Mouse (Mus musculus) right cerebral cortex, adult 18-20 months (tissue): ENCODE results near the gene Ggact.

Experiments
- DNase-seq: peaks from one replicate; pipeline ENCODE4 v3.0.0; 2022; ENCODE audit warnings: mixed read lengths

The Ggact gene

DNA sequence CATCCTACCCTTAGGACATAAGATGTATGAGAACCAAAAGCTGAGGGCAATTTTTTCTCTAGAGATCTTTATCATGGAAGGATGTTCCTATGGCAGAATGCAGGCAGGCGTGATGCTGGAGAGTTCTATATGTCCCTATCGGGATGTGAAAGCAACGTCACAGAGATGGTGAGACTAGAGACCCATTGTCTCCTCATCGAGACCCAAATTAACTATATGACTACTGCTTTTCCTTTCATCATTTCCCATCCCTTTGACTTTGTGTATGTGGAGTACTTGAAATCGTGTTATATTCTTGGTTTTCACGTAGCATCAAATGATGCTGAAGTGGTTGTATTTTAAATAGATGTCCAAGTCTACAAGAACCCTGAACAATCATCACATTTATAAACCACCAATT is at the start of gene Ggact:
Ggact (minus strand) TSS at position 101 of the 400 bp plus-strand sequence.
- no peak for DNase-seq

DNA sequence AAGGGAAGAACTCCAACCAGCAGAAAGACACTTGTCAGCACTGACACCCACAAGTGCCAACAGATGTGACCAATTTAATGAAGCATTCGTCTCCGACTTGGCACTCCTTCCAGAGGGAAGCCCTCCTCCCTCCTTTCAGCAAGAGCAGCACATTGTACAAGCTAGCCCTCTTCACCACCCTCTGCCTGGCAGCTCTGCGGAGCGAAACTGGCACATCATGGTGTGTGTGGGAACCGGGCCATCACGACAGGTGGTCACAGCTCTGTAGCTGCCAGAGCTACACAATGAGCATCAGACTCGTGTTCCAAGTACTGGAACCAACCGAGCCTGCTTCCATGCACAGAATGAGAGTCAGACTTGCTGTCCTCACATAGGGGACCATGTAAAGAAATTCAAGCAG is 44.4 kb upstream of the Ggact start:
- peak; percentile 92 for DNase-seq

DNA sequence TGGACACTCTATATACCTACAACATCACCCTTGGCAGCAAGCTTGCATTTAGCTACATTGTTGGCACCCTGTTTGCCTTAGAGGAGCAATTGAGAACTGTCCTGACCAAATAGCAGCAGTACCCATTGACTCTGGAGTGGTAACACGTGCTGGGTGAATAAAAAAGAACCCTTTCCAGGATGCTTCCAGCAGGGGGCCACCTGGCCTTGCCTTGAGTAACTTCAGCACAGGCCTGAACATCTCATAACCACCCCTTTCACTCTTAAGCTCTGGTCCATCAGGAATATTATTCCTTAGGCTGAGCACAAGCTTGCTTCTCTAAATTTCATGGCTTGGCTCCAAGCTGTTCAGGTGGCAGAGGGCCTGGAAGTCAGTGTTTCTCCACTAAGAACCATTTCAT is 39.8 kb upstream of the Ggact start:
- DNase-seq, result peak; percentile 66

DNA sequence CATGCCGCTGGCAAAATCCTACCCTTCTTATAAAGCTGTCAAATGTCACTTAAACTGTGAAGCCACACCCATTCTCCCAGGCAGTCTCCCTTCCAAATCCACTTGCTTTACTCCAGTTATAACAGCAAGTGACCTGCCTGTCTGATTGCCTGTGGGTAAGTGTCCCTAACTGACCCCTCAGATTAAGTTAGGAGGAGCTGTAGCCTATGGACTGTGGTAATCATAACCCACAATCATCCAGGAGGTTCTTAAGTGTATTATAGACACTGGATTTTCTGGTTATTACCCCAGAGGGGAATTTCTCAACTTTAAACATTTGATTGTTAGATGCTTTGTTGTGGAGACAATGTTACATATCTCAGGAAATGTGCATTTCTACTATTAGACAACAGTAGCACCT is 39.0 kb upstream of the Ggact start:
- no peak for DNase-seq

DNA sequence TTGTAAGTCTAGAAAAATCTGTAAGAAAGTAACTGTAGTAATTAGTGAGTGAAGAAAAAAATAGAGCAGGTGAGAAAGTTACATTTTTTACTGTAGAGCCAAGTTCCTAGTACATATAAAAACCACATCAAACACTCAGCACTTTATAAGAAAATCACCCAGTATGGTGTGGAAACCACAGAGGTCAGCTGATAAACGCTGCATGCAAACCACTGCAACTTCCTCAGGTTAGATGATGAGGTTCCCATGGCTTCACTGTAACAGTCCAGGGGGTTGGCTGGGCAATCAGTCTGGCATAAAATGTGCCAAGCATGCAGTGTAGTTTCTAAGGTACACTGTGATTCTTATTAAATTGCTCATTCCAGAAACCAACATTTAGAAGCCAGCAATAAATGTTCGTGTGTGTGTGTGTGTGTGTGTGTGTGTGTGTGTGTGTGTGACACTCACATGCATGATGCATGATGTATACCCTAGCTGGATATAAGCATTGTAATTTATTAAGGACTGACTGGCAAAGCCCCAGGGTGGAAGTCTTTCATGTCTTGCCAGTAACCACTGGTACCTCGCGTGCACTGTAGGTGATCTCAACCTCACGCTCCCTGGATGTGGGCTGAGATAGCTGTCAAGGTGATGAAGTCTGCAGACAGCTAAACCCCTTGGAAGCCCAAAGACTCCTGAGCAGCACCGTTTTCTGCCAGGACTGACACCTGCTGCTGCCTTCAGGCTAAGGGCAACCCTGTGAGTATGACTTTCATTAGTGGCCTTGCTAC is 38.3 kb upstream of the Ggact start:
- DNase-seq, result no peak

DNA sequence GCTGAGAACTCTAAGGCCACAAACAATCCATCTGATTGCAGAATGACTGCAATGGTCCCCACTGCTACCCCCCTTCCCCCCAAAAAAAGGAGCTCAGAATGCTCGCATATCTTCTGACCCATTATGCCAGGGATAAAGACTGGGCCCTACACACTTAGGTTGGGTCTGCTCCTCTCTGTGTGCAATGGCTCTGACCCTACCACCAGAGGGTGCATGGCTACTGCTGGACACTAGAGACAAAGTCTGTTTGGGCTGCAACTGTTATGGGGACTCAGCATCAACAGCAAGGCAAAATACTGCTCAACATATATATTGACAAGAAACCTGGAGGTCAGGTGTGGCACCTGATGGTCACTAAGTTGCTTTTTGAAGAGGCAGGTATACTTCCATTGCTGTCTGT is 37.4 kb upstream of the Ggact start:
- DNase-seq, result no peak

DNA sequence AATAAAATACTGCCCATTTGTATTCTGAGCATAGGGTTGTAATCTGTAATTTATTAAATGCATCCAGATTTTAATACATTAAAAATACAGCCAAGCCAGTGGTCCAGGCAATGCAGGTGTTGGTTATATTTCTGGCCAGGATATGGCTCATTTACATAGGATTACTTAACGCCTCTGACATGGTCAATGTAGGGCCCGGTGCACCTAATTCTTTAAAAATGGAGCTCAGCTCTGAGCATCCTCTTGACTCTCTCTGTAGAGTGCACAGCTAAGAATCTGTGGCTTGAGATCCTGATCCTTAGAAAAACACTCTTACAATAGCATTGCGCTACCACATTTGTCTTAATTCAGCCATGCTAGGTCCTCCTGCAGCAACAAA is 29.9 kb upstream of the Ggact start:
- DNase-seq, result no peak

DNA sequence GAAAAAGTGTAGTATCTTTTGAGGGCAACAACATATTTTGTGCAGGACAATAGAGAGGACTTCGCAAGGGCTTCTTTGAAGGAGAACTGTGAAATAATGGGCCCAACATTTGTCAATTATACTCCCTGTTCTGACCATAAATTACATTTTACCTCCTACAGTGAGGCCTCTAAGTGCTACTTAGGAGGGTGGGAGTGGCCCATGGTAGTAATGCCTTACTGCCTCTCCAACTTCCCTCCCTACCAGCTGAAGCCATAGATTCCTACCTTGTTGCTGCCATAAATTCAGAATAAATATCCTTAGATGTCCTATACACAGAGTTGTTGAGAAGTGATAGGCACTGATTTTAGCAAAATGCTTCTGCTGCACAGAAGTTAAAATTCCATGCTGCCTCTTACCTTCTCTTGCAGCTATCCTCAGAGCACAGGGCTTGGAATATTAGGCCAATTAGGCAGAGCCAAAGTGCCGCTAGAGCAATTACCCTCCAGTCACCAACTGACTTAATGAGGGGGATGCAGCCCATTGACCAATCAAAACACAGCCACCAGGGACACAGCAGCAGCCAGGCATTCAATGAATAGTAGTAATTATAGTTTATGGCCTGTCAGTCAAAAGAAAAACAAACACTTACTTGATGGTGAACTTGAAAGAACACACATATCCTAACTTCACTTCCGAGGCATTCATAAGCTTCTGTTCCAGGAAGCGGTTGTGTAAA is 29.4 kb upstream of the Ggact start:
- no peak for DNase-seq

DNA sequence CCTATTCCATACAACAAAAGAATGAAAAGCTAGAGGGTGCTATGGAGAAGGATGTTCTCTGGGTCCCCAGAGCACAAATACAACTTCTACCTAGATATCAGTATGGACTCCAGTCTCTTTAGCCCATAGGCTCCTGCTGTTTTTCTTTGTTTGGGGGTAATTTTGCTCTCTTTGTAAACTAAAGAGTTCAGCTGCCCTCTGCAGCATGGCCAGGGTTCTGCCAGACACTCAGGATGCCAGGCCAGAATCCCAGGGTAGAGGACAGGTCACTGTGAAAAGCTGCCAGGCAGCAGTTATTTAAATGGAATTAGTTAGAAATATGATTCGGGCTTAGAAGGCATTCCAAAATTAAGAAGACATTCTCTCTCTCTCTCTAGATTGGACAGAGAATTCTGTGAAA is 22.9 kb upstream of the Ggact start:
- no peak for DNase-seq

DNA sequence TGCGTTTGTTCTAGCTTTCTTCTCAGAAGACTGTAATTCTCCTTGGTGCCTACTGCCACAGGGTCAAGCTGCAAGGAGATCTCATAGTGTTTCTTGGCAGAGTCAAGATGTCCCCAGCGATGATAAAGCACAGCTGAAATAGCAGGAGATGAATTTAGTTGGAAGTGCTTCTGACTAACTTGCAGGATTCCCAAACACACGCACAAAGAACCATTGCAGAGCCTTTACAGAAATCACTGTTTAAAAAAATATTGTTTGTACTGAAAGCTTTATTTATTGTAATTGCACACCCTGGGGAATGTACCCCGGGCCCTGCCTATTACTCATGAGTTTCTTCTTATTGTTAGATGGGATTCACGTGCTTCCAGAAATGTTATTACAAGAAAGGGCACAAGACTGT is 6.5 kb upstream of the Ggact start:
- DNase-seq, result no peak

DNA sequence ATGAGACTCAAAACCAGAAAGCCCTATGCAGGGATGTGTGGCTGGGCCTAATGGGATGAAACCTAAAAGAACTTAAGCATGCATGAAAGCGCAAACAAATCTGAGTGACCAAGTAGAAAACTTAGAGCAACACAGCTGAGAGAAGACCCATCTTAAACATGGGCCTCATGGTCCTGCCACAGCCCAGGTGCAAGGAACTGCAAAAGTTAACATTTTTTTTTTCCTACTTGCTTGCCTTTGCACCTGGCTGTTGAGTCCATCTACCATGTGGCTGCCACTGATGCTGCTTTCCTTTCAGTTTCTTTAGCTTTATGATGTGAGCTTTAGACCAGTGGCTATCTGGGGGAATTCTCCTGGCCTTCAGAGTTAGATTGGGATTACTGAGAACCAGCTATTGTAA is 4.1 kb upstream of the Ggact start:
- no peak for DNase-seq

DNA sequence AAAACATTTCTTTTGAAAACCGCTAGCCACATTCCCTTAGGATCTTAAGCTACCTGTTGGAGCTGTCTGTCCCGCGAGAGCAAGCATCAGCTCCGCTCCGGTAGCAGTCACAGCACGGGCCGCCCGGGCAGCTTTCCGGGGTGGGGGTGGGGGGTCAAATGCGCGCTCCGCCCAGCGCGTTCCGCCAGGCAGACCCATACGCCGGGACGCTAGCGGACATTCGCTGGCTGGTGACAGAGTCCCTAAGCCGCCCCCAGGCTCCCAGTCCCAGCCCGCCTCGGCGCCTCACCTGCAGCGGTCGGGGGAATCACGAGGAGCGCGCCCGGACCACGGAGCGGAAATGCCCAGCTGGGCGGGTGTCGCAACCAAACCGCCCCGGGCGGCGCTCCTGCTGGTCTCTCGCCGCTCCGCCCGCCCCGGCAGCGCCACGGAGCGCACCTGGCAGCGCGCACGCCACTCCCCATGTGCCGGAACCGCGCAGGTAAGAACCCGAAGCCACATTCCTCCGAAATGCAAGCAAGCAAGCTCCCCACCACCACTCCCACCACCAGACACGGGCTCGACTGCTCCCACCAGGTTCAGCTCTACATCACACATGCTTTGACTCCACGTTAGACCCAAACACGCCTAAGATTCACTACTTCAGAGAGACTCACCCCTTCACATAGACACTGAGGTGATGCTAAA is 602 bp downstream of the Ggact start:
- peak; percentile 63 for DNase-seq

DNA sequence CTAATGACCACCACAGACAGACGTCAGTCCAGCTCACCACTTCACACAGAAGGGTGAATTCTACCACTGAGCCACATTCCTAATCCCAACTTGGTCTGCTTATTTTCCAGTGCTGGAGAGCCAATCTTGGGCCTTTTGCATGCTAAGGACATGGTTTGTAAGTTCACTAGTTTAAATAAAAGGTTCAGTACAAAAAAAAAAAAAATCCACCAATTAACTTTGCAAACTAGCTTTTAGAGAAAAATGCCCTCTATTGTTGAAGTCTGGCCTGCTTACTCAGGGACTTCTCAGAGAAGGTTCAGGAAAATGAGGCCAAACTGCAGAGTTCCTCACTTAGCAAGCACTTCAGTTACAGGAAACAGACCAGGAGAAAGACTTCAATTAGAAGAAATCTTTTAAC is 1.4 kb downstream of the Ggact start:
- no peak for DNase-seq

DNA sequence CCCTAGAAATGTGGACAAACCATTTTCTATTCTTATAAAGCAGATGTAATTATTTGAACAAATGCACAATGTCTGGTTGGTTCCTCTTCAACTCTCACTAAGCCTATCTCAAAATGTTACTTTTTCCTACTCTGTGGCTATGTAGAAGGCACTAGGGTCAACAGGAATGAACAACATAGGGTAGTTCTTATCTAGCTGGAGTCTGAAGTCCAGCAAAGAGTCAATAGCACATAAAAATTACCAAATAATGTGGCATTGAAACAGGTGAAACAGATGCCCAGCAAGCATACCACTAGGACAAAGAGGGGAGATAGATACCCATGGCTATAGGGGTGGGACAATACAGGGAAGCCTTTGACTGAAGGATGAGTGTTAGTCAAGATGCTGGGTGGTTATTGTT is 2.3 kb downstream of the Ggact start:
- no peak for DNase-seq

DNA sequence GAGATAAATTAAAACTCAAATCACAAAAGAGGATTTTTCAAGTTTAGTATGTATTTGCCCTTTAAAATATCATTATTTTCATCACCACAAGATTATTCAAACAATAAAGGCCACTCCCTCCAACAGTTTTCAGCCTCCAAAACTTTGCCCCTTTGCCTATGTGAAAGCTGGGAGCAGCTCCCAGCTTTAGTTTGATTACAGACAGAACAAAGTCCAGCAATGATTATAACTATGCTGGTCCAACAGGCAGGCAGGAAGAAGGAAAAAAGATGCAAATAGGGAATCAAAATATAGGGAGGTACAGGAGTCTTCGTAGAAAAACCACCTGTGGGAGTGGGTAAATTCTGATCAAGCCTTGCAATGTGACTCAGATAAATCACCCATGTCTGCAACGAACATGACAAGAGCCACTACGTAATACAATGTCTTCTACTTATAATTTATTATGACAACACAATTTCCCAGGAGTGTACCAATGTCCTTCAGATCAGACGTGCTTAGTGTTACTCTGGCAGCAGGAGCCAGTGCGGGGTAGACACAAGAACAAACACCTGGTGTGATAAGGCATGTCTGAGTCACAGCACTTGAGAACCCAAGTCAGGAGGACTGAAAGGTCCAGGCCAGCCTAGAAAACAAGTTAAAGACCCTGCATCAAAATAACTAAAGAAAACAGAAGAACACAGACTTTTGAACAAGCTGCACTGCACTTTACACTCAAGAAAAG is 4.0 kb downstream of the Ggact start:
- no peak for DNase-seq

DNA sequence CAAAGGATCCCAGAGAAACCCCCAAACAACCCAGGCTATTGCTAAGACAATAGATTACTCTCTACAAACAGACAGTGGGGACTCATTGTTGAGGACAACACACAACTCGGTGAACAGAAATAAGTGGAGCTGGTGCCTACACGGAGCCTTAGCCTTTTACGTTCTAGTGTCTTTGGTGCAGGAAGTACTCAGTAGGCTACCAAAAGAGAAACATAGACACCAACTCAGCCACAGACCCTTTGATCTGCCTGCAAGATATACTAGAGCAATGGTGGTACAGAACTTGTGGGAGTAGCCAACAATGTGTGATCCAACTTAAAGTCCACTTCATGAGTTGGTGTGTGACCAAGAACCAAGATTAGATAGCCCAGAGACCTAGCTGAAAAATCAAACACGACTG is 5.5 kb downstream of the Ggact start:
- DNase-seq, result no peak

DNA sequence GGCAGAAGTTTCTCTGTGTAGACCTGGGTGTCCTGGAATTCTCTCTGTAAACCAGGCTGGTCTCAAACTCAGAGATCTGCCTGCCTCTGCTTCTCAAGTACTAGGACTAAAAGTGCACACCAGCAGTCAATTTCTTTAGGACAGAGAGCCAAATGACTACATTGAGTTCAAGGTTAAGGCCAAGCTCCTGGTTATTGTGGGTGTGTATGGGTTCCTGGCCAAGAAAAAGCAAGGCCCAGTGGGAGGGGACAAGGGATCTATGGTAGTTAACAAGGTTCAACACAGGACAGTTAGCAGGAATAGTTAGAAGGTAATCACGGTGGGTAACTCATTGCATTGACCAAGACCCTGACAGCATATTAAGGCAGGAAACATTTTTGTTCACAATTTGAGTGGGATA is 8.6 kb downstream of the Ggact start:
- no peak for DNase-seq

DNA sequence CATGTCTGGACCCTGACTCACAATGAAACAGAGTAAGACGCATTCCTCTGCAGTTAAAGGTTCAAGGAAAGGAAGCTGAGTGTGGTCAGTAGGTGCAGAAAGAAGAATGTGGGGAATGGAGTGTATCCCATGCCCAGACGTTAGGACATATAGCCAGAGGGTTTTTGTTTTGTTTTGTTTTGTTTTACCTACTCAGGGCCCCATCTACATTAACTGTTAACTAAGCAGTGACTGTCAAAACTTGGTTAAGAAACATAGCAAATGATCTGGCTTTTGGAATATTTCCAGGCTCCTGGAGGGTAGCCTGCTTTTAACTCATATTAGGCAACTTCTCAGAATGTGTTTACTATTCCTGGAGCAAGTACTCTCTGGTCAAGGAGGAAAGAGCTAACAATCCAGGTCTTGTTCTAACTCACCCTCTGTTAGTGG is 9.6 kb downstream of the Ggact start:
- DNase-seq, result no peak

DNA sequence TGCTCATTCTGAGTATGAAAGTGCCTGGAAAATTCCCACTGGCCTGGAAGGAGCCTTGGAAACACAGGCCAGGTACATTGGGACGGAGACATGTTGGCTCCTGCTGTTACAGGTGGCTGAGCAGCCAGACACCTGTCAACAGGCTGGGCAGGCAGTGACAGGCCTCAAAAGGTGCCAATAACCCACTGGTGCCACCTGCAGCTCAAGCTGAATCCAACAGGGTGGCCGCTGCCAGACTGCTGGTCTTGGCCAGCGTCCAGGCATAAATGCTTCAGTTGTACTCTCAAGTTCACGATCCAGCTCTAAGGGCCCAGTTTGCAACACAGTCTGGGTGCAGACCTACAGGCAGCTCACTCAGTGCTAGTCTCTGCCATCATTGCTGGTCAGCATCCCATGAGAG is 10.7 kb downstream of the Ggact start:
- DNase-seq, result peak; percentile 30

DNA sequence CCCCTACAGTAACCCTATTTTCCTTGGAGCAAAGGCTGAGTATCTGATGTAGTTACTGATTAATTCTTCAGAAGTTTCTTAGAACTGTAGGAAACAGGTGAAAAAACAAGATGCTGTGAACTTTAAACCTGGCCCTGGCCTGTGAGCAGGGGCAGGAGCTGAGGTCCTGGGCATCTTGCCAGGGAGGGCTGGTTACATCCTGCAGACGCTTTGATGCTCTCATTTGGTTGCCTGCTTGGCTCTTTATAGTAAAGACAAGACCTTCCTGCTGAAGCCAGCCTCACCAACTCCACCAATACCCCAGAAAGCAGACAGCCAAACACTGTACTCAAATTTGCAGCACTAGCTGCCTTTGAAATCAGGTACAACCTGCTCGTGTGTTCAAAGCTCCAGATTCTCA is 11.4 kb downstream of the Ggact start:
- no peak for DNase-seq

DNA sequence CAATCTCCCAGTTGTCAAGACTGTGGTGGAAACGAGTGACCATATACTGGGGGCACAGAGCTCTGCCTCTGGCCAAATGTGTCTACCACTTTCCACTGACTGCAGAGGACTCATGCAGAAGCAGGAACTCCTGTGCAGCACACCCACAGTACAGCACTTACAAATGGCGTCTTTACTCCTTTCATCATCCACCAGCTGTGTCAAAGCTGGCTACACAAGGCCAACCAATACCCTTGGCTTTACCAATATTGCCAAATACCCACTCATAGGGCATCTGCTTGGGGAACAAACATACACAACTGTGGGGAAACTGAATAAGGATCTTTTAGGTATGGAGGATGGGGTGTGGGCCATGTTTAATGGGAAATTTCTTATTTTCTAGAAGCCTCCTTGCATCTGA is 11.8 kb downstream of the Ggact start:
- DNase-seq, result no peak

DNA sequence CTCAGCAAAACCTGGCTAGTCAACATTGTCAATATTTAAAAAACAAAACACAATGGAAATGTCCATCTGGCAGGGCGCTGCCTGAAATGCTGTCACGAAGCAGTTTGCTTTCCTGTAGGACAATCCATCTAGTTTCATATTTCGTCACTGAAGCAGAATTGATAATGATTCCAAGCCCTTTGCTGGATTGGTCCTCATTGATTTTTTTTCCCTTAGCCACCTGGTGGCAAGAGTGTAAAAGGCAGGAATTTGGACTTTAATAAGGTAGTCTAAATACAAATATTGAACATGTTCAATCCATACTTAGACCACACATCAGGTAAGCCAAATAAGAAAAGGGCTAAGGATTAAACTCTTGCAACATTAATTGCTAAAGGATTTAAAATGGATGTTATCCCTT is 12.4 kb downstream of the Ggact start:
- DNase-seq, result no peak

DNA sequence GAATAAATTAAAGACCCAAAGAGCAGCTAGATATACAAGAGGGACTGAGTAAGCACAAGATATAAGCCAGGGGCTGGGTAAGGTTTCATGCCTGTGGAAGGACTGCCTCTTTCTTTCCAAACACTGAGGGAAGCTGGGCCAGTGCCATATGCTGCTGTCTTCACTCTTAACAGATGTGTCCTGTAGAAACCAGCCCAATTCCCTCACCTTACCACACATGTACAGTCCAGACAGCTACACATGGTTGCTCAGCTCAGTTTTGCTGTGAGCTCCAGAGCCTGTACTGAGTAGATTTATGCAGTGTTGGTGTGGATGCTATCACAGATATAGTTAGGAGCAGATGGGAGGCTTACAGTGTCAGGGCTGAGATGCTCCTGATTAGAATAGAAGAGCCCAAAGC is 12.9 kb downstream of the Ggact start:
- DNase-seq, result no peak
